Mouse (Mus musculus): ENCODE measurements around the gene Fancc. TPM values are rescaled to one million over a fixed set of nuclear protein-coding genes. Genes with fewer than 3 reads are reported as not detected.

Fancc gene
- total and polyA plus RNA-seq, 2 experiments from 2014 or later: 9.2 to 12.1 TPM

DNA sequence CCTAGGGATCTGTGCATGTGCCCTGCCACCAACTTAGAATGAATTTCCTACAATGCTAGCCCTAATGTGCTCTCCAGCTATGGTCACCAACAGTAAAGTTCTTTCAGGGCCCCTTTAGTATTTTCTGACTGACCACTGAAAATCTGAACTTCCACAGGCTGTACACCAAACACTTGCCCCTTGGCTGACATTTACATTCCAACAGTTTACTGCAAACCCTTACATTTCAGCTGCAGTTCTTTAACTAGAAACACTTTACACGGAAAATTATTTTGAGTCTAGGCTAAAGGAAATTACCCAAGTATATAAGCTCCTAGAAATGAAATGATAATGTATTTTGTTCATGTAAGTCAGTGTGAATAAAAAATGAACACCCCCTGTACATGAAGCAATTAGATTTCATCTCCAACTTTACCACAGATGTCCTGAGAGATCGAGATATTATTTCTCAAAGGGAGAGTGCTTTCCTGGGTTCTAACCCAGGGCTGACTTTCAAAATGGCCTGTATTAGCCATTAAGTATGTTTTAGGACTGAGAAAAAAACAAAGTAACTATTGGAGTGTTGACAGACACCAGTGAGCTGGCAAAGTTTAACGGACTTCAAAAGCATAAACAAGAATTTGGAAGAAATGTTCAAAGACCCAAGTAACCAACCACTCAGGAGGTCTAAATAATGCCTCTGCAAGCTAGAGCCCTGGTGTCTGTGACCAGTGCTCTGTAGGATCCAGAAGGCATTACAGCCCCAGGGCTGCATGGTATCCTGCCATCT is 32.7 kb upstream of the Fancc start:
- H3K4me2 ChIP-seq (ENCODE audit: low read depth, low read length, poor library complexity, severe bottlenecking): no peak overlapping the region
- DNase-seq (ENCODE audit: low spot score) (no peak), ATAC-seq (ENCODE audit: low FRiP score) (no peak)
- no peak overlapping the region for H3K27ac ChIP-seq (ENCODE audit: low read depth, low read length)
- no peaks in the 10 kb centered on the region for H3K27me3 ChIP-seq (ENCODE audit: insufficient read depth, low read length)
- peaks cover 54% of the 10 kb centered on the region for H3K36me3 ChIP-seq (ENCODE audit: insufficient read depth, low read length)
- H3K4me1 ChIP-seq (ENCODE audit: insufficient read depth, low read length): no peaks in the 10 kb centered on the region
- 54% methylated on average over 3 of the region's 3 CpGs for WGBS
- H3K9me3 ChIP-seq (ENCODE audit: low read length): no peaks in the 10 kb centered on the region
- H3K9ac ChIP-seq (replicated peaks; ENCODE audit: low read length, poor library complexity, severe bottlenecking): no peak overlapping the region
- no peak overlapping the region for H3K4me3 ChIP-seq (ENCODE audit: low read depth, low read length)
- TF ChIP-seq CTCF (IDR thresholded peaks at IDR 0.05): no peak

GRCm38 (mm10) chr13:63528852-63529251 is 31.8 kb upstream of the Fancc start:
- no peak for DNase-seq (ENCODE audit: low spot score)
- no peak for TF ChIP-seq CTCF (IDR thresholded peaks at IDR 0.05)
- no peak overlapping the region for H3K4me3 ChIP-seq (ENCODE audit: low read depth, low read length)
- no peaks in the 10 kb centered on the region for H3K4me1 ChIP-seq (ENCODE audit: insufficient read depth, low read length)
- H3K36me3 ChIP-seq (ENCODE audit: insufficient read depth, low read length): peaks cover 59% of the 10 kb centered on the region
- 13% methylated on average over 2 of the region's 2 CpGs for WGBS
- no peaks in the 10 kb centered on the region for H3K27me3 ChIP-seq (ENCODE audit: insufficient read depth, low read length)
- H3K4me2 ChIP-seq (ENCODE audit: low read depth, low read length, poor library complexity, severe bottlenecking): no peak overlapping the region
- no peaks in the 10 kb centered on the region for H3K9me3 ChIP-seq (ENCODE audit: low read length)
- no peak overlapping the region for H3K9ac ChIP-seq (replicated peaks; ENCODE audit: low read length, poor library complexity, severe bottlenecking)
- ATAC-seq (ENCODE audit: low FRiP score): no peak
- H3K27ac ChIP-seq (ENCODE audit: low read depth, low read length): no peak overlapping the region

DNA sequence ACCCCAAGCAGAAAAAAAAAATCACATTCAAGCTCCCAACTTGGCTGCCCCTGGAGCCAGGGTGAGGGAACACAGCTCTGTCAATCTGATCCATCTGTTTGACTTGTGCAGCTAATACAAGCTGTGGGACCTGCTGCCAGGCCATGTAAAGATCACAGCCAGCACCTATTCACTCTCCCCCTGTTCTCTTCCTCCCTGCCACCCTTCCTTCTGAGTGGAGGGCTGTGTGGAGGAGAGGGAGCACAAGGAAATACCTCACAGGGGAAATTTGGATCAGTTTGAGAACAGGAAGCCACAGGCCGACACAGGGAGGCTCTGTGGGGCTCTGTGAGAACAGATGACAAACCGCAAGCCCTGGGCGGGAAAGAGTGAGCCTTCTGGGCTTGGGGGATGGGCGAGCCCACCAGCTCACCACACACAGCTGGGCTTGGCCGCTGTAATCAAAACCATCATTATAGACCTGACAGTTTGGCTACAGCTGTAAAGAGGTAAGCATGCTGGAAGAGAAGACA is 31.1 kb upstream of the Fancc start:
- Histone ChIP-seq H3K4me1 (ENCODE audit: insufficient read depth, low read length) (no peaks in the 10 kb centered on the region), H3K27ac (ENCODE audit: low read depth, low read length) (no peak overlapping the region), H3K4me3 (ENCODE audit: low read depth, low read length) (no peak overlapping the region), H3K36me3 (ENCODE audit: insufficient read depth, low read length) (peaks cover 53% of the 10 kb centered on the region), H3K4me2 (ENCODE audit: low read depth, low read length, poor library complexity, severe bottlenecking) (no peak overlapping the region), H3K9me3 (ENCODE audit: low read length) (no peaks in the 10 kb centered on the region), H3K9ac (replicated peaks; ENCODE audit: low read length, poor library complexity, severe bottlenecking) (no peak overlapping the region), H3K27me3 (ENCODE audit: insufficient read depth, low read length) (no peaks in the 10 kb centered on the region)
- ATAC-seq (ENCODE audit: low FRiP score): peak; percentile 36
- DNase-seq (ENCODE audit: low spot score): peak; percentile 58
- WGBS: 7% methylated on average over 5 of the region's 5 CpGs
- TF ChIP-seq CTCF (IDR thresholded peaks at IDR 0.05): no peak

DNA sequence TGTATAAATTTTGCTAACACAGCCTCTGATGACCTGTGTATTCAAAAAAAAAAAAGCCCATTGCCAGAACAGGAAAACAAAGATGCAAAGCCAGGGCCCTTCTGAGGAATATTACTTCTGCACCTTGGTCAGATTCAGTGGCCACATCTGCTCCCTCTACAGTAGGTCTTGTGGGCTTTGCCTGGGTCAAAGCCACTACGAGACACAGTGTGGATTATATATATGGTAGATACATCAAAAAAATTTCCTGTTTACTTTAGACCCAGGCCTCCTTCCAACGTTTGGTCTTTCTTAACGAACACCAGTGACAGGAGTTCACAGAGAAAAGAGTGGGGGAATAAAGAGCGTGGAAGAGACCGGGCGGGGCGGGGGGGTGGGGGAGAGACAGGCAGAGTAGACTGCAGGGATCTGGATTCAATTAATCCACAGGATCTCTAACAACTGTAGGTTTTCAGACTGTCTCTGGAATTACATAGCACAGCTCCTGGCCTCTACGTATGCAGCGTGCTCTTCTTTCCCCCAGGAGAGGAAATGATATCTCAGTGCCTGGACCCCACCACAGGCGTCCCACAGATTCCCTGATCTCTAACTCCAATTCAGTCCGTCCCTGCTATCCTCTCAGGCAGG is 28.6 kb upstream of the Fancc start:
- Histone ChIP-seq H3K4me2 (ENCODE audit: low read depth, low read length, poor library complexity, severe bottlenecking) (no peak overlapping the region), H3K4me3 (ENCODE audit: low read depth, low read length) (no peak overlapping the region), H3K9me3 (ENCODE audit: low read length) (no peaks in the 10 kb centered on the region), H3K27me3 (ENCODE audit: insufficient read depth, low read length) (no peaks in the 10 kb centered on the region), H3K27ac (ENCODE audit: low read depth, low read length) (no peak overlapping the region), H3K36me3 (ENCODE audit: insufficient read depth, low read length) (peaks cover 46% of the 10 kb centered on the region), H3K4me1 (ENCODE audit: insufficient read depth, low read length) (no peaks in the 10 kb centered on the region), H3K9ac (replicated peaks; ENCODE audit: low read length, poor library complexity, severe bottlenecking) (no peak overlapping the region)
- no peak for TF ChIP-seq CTCF (IDR thresholded peaks at IDR 0.05)
- ATAC-seq (ENCODE audit: low FRiP score) (no peak), DNase-seq (ENCODE audit: low spot score) (no peak)
- WGBS: 73% methylated on average over 11 of the region's 11 CpGs

DNA sequence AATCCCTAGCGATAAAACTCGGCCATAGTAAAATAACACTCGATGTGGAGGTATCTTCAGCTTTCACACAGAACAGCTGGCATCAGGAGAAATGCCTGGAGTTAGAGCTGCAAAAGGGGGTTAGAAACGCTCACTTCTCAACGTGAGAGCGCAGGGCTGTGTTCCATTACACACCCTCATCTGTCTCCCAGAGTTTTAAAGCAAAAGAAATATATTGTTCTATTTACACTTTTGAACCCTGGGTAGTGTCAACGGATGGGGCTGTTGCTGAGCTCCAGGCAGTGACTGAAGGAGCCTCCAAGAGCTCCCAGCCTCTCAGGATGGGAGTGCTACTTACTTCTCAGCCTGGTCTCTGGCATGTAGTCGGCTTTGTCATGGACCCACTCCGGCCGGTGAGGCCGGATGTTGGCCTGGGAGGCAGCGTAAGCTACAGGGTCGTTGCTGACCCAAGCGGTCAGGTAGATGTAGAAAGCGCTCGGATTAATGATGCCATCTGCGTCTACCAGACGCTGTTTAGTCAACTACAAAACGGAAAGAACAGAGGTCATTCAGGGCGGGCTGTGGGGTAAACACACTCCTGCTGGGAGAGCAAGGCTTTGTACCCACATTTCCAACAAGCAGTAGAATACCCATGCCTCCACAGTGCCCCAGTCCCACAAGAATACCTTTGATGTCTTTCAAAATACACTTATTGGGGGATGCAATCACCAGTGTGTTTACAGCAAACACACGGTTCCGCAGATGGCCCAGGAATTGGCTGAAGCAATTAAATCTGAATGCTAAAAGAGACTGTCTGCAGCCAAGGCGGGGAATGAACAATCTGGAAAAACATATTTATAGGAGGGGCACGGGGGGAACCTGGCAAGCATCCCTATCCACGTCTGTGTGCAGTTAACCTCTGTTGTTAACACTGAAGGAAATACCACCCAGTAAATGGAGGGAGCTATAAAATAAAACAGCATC is 27.8 kb upstream of the Fancc start:
- 72% methylated on average over 25 of the region's 25 CpGs for WGBS
- Histone ChIP-seq H3K4me3 (ENCODE audit: low read depth, low read length) (no peak overlapping the region), H3K36me3 (ENCODE audit: insufficient read depth, low read length) (peaks cover 48% of the 10 kb centered on the region), H3K27me3 (ENCODE audit: insufficient read depth, low read length) (no peaks in the 10 kb centered on the region), H3K27ac (ENCODE audit: low read depth, low read length) (no peak overlapping the region), H3K4me1 (ENCODE audit: insufficient read depth, low read length) (no peaks in the 10 kb centered on the region), H3K4me2 (ENCODE audit: low read depth, low read length, poor library complexity, severe bottlenecking) (no peak overlapping the region), H3K9ac (replicated peaks; ENCODE audit: low read length, poor library complexity, severe bottlenecking) (no peak overlapping the region), H3K9me3 (ENCODE audit: low read length) (no peaks in the 10 kb centered on the region)
- ATAC-seq (ENCODE audit: low FRiP score) (no peak), DNase-seq (ENCODE audit: low spot score) (peak; percentile 52)
- no peak for TF ChIP-seq CTCF (IDR thresholded peaks at IDR 0.05)

Measured in midbrain, postnatal 0 days (tissue).